Mouse (Mus musculus) left cerebral cortex, postnatal 14 days (tissue): ENCODE data around the gene Gm37240. TPM values are rescaled to one million over a fixed set of nuclear protein-coding genes. Genes with fewer than 3 reads are reported as not detected.

Experiments
- DNase-seq, 2 experiments: peaks; one replicate each; pipeline ENCODE4 v3.0.0; 2021 to 2022; ENCODE audit warnings: low spot score in 2 of 2, mixed read lengths in 1 of 2
- intact Hi-C: fragments of 180-260 bp; cut with DNase I; formaldehyde crosslinking; loops from one replicate; pipeline ENCODE4 v1.15.1; 2025
- total RNA-seq, 2 experiments: library from RNA; stranded (reverse); gene quantifications; 2 replicates each; pipeline ENCODE4 v1.2.3; 2021

Gm37240 gene
- total RNA-seq, 2 experiments from 2014 or later: 1.9 to 3.2 TPM

- DNase-seq: no peak
- intact Hi-C loops: no loop called here
These were observed 524.4 kb downstream of the Gm37240 start for GRCm38 (mm10) chr3:85362883-85363282.

- no peak for DNase-seq
- intact Hi-C loops: no loop called here
These were observed 530.9 kb downstream of the Gm37240 start for GRCm38 (mm10) chr3:85356373-85356772.

DNA sequence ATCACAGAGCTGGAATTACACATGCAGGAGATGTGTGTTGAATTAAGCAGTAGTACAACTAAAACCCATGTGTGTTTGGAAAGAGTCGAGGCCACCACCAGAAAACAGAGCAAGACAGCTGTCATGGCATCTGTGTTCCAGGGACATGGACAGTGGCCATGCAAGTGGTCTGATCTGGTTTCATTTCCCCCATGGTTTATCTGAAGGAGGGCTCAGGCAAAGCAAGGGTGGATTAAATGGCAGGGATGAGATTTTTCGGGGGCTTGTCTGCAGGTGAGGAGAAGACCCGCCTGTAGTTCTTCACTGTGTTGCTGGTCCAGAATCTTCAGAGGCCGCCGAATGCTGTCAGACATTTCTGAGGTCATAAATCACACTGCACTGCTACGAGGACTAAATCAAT is 539.3 kb downstream of the Gm37240 start:
- no peak for DNase-seq
- intact Hi-C loops: no loop called here

- no peak for DNase-seq
- intact Hi-C loops: no loop called here
These were observed 546.0 kb downstream of the Gm37240 start for GRCm38 (mm10) chr3:85341103-85341860.

- no peak for DNase-seq
- intact Hi-C loops: no loop called here
These were observed 546.8 kb downstream of the Gm37240 start for GRCm38 (mm10) chr3:85340491-85340890.

- no peak for DNase-seq
- intact Hi-C loops: no loop called here
These were observed 547.4 kb downstream of the Gm37240 start for GRCm38 (mm10) chr3:85339926-85340325.

- intact Hi-C loops: no loop called here
- DNase-seq: peak in 1 of 2 experiments; percentile 73
These were observed 548.0 kb downstream of the Gm37240 start for GRCm38 (mm10) chr3:85339269-85339820.

- intact Hi-C loops: no loop called here
- DNase-seq: no peak
These were observed 548.6 kb downstream of the Gm37240 start for GRCm38 (mm10) chr3:85338755-85339095.

DNA sequence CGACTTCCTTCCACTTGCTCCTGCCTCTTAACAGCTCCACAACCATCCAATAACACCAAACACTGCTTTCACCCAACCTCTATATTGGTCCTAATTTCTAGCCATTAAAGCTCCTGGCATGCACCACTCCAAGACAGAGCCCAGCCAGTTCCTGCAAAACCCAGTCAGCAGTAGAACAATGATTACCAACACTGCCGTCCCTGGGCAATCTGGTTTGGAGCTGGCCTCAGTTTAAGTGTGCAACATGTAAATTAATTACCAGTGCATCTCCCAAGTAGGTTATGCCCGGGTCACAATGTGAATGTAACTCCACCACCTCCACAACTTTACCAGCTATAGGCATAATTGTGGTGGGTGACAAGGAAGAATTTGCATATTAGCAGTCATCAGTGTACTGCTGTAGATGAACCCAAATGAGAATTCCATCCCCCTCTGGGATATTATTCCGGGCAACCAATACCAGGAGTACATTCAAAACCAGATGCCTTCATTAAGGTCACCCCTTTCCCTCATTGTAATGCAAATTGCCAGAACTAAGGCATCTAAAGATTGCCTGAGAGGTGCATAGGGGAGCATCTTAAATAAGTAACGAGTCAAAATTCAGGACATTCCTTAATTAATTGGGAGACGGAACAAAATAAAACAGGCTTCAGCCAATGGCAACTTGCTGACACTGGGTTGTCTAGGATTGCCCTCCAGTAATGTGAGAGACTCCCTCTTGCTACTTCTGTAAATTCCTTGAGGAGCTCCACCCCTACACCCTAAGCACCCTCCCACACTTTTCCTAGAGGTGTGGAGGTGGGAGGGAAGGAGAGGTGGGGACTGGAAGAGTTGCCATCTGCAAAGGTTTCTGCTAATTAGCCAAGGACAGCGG is 549.2 kb downstream of the Gm37240 start:
- intact Hi-C loops: no loop called here
- no peak for DNase-seq

DNA sequence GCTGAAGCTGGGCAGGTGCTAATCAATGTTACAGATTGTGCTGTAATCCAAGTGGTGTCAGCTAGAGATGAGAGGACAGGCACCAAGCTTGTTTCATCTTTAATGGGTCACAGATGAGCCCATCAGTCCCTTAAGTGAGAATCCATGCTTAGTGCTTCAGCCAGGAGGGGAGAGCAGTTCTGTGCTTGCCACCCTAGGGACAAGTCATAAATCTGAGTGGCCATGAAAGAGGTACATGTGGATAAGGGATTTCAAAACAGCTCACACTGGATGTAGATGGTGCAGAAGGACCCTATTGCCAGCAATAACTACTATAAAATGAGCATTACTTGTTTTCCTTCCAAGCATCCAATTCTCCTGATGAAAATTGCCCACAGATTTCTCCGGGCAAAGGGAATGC is 551.8 kb downstream of the Gm37240 start:
- DNase-seq: no peak
- intact Hi-C loops: no loop called here

- DNase-seq: no peak
- intact Hi-C loops: no loop called here
These were observed 555.0 kb downstream of the Gm37240 start for GRCm38 (mm10) chr3:85332276-85332675.

DNA sequence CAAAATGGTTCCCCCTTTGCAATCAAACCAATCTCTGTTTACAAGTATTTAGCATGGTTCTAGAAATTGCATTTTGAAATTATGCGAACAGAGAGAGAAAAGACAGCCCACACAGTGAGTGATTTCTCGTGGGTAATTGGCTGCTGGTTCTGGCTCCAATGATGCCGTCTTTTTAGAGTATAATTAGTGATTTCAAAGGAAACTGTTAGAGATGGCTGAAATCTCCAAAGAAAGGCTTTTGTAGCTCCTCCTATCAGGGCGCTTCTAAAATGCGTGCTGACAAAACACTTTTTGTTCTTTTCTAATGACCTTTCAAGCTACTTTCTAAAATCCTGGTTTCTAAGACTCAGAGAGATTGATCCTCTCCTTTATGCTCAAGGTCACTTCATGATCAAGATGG is 569.1 kb downstream of the Gm37240 start:
- DNase-seq: no peak

DNA sequence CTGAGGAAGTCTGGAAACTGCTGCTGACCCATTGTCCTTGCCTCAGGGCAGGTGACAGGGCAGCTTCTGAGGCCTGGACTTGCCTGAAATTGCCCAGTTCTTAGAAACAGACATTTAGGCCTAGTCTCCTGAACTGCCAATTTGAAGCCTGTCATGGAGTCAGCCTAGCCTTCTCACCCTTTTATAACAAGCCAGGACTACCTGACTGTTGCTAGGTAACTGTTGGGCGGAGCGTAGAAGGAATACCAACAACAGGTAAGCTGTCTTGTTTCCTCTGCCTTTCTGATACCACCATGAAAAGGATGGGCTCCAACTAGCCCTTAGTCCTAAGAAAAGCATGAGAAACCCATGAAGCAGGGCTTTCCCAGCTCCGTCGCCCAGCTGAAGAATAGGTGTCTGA is 570.0 kb downstream of the Gm37240 start:
- no peak for DNase-seq
- intact Hi-C loops: loop anchor here (5.0 to 10.0 kb wide), 4 partner anchors 50 to 347 kb away; no protein-coding TSS in a partner anchor

More for the DNA sequence above, 569.1 kb downstream of the Gm37240 start:
- intact Hi-C loops: loop anchor here (5.0 to 10.0 kb wide), 4 partner anchors 49 to 347 kb away; no protein-coding TSS in a partner anchor

DNA sequence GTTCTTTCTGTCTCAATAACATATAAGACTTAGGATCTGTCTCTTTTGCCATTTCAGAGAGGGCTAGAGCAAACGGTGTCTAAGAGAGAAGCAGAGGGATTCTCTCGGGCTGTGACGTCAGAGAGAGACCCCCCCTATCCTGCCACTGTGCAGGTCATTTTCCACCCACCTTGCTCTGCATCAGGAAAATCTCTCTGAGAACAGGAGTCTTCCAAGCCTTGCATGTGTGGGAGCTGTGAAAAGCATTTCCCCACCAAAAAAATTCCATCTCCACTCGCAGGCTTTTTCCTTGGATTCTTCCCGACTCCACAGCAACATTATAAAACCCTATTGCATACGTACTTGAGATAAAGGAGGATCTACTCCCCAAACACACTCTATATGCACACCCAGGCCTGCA is 572.4 kb downstream of the Gm37240 start:
- intact Hi-C loops: loop anchor here (5.0 to 10.0 kb wide), 5 partner anchors 52 to 350 kb away; no protein-coding TSS in a partner anchor
- peak; percentile 43 to 56 for DNase-seq

DNA sequence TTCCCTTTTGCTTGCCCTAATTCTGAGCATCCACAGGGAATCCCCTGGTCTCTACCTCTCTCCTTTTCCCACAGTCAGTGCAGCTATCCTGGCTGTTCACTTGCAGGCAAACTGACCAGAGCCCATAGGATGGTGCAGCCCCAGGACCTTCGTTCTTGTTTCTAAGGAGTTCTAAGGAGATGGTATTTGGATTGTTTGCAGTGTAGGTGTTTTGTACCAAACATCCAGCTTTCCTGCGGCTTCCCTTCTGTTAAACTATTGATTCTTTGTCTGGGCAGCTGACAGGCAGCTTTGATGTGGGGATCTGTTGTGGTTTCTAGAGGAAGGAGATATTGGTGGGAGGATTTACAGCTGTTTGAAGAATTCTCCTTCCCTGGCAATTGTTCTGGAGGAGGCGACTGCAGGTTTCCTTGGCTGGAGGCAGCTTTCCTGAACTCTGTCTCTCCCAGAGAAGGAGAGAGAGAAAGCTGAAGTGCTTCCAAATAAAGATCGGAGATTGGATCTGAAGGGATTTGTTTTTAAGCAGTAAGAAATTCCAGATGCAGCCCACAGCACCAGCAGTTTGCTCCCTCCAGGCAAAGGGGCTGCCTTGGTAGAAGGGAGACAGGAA is 573.6 kb downstream of the Gm37240 start:
- no peak for DNase-seq
- intact Hi-C loops: loop anchor here (5.0 to 10.0 kb wide), 4 partner anchors 151 to 351 kb away; no protein-coding TSS in a partner anchor

- intact Hi-C loops: loop anchor here (5.0 to 10.0 kb wide), 4 partner anchors 154 to 354 kb away; no protein-coding TSS in a partner anchor
- no peak for DNase-seq
These were observed 576.1 kb downstream of the Gm37240 start for GRCm38 (mm10) chr3:85311176-85311575.

DNA sequence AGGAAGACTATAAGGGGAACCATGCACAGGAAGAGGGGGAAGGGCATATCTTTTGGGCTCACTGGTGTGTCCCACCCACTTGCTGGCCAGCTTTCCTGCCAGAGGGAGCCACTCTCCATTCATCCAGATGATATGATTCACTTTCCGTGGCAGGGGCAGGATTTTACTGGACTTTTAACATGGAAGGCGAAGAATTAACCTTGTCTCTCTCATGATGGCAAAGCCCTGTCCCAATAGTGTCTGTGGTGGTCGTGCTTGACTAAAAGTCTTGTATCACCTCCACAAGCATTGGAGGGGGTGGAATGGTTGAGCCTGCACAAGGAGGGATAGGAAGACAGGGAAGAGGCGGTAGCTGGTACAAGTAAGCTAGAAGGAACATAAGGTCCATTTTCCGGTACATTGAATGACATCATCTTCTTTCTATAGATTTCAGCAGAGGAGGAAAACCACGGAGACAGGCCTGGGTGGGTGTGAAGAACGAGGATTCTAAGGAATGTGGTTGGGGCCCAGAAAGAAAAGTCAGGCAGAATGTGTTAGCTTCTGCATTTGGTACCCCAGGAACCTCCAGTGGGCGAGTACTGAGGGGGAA is 576.8 kb downstream of the Gm37240 start:
- DNase-seq: peak; percentile 60 to 88
- intact Hi-C loops: loop anchor here (1.0 to 10.0 kb wide), 5 partner anchors 154 to 354 kb away; no protein-coding TSS in a partner anchor

DNA sequence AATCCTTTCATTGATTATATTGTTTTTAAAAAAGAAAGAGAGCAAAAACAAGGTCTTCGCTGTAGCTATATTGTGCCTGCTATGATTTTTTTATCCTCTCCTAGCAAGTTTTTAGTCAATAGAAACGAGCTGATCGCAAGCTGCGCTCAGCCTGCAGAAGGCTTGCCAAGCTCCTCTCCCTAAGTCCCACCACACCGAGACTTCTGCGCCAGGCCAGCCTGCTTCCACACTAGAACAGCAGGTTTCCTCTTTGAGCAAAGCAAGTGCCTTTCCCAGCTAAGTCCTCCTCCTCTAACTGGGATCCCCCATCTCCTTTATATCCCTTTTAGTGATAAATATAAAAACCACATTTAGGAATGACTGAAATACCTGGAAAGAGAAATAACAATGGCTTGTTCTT is 578.1 kb downstream of the Gm37240 start:
- intact Hi-C loops: loop anchor here (5.0 kb wide), 1 partner anchor 162 kb away; no protein-coding TSS in a partner anchor
- peak; percentile 57 to 64 for DNase-seq

- DNase-seq: no peak
- intact Hi-C loops: loop anchor here (5.0 kb wide), 1 partner anchor 161 kb away; no protein-coding TSS in a partner anchor
These were observed 578.6 kb downstream of the Gm37240 start for GRCm38 (mm10) chr3:85308706-85309105.
